Mouse (Mus musculus): ENCODE measurements around the gene Vmn2r83.

Gene Vmn2r83

DNA sequence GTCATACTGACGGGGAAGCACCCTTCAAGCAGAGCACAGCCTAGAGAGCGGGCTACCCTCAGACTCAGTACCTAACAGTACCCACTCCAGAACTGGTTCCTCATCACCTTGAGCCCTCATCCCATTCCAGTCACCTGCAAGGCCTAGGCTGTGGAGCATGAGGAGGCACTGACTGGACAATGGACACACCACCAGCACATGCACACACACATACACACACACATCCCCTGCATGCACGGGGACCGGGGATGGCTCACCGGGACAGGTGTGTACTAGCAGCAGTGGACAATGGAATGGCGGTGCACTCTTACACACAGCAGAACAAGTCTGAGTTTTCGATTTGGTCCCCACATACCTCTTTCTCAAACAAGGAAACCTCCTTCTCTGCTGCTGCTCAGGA is 68.7 kb downstream of the Vmn2r83 start:
- no peak for DNase-seq (ENCODE audit: low spot score in 2 of 2)

DNA sequence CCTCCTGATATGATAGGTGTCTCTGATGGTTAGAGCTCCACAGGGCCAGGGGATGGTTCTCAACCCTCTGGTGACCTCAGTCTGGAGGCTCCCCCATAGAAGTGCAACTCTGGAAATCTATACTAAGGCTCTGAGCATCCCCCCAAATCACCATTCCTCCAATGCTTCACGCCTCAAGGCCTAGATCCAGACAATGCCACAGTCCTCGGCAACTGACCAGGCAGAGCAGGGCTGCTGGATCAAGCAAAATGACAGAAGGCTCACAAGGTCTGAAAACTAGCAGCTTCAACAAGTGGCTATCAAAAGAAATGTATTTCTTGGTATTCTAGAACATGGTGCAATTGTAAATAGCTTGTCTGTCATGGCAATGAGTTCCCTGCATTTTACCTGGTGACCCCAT is 69.2 kb downstream of the Vmn2r83 start:
- no peak for DNase-seq (ENCODE audit: low spot score in 2 of 2)

DNA sequence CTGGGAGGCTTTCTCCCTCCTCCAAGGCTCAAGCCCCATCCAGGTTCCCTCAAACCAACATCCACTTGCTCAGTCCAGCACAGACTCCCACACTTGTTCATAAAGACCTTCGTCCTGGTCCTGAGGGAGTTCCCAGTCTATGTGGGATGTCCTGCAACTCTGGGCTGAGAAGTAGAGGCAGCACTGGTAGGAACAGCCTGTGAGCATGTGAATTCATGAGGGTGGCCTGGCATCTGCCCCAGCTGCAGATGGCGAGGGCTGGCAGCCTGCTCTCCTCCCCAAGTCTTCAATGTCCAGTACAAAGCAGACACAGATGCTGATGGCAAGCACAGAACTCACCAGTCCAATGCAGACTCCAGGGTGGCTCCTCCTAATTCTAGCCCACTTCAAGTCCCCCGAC is 69.8 kb downstream of the Vmn2r83 start:
- no peak for DNase-seq (ENCODE audit: low spot score in 2 of 2)

DNA sequence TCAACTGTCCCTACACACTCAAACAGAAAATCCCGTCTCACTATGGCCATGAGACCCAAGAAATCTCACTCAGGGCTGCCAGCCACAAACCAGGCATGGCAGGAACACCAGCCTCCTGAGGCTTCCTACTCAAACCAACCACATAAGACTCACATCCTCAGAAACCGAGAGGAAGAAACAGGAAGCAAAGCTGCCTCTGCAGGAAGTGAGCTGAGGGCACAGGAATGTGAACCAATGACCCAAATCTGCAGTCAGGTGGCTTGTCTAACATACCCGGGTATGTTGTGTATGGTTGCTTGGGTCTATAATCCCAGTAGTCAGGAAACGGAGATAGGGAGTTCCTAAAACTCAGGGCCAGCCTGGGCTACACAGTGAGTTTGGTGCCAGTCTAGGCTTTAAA is 70.3 kb downstream of the Vmn2r83 start:
- no peak for DNase-seq (ENCODE audit: low spot score in 2 of 2)

DNA sequence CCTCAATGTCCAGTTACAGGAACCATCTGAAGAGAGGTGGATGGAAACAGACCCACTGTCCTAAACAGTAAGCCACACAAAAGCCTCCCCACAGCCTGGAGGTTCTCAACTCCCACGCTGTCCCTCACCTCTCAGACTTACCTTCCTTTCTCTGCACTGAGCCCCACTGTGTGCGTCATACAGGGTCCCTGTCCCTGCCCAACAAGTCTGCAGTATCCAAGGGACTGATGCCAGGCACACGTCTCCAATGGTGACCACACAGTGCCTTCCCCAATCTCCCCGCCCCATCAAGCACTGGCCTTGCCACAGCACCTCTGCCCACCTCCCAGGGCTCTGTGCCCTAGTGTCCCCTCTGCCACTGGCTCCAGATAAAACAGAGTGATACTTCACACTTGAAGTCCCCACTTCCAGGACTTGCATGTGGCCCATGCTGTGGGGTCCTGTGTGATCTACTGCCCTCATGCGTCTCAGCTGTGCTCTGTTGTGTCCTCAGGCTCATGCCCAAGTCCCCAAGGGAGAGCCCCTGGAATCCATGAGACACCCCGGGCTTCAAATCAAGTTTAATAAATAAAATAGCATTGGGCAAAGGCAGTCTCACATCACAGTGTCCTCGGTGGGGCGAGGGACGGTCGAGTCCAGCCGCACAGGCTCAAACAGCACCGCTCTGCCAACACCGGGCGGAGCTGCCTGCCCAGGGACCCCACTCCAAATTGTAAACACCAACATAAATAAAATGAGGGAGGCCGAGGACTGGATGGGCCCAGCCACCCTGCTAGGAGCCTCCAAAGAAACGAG is 71.4 kb downstream of the Vmn2r83 start:
- DNase-seq (ENCODE audit: low spot score in 2 of 2): no peak

DNA sequence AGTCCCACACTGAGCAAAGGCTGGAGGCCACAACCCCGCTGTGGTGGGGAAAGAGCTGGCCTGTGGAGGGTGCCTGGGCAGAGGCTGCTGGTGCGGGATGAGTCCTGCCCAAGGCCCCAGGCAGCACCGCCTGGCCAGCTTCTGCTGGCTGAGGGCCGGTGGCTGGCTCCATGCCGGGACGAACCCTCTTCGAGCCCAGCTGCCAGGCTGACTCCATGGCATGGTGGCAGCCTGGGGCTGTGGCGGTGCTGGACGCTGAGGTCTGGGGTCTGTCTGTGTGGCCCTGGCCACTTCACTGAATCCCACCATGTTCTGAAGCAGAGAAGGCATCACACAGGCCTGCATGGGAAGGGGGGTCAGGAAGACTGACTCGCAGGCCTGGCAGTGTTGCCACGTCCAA is 72.2 kb downstream of the Vmn2r83 start:
- no peak for DNase-seq (ENCODE audit: low spot score in 2 of 2)

DNA sequence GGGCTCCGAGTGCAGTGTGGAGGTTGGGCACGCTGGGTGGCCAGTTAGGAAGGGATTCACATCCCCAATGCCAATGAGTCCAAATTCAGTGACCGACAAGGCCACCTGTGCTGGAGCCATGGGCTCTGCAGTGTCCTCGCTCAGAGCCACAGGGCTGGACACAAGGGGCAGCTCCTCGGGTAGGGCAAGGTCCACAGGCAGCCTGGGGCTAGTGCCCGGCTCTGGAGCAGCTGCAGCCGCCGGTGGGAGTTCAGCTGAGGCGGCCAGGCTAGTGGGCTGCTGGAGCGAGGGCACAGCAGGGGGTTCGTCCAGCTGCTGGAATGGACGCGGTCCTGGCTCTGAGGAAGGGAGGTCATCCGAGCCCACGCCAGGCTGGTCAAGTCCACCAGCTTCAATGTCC is 73.0 kb downstream of the Vmn2r83 start:
- no peak for DNase-seq (ENCODE audit: low spot score in 2 of 2)

DNA sequence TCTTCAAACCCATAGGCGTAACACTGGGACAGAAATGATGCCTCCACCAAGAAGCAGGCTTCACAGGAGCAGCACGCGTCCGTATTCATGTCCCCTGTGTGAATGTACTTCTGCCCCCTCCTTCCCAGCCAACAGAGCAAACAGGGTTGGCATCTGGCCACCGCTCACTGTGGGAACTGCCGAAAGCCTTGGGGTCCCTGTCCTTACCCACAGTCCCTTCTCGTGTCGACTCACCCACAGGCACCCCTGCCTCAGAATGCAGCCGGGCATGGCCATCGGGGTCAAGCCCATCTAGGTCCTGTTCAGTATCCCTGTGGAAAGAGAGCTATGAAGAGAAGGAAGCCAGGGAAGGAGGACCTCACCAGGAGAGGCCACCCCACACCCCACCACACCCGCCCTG is 73.6 kb downstream of the Vmn2r83 start:
- DNase-seq (ENCODE audit: low spot score in 2 of 2): no peak

Measured in right cerebral cortex, adult 2 months (tissue).